Mouse (Mus musculus) stomach, embryonic 16.5 days (tissue): ENCODE data around the gene Smim24. TPM values are rescaled to one million over a fixed set of nuclear protein-coding genes. Genes with fewer than 3 reads are reported as not detected.
A peak's percentile ranks its signal among the peaks of the same experiment; 100 is the strongest.

Experiments
- ATAC-seq: fragments of 200-750 bp; cut with Nextera tagmentation; 2 replicates; pipeline ENCODE4 v1.8.0; 2017; ENCODE audit warnings: moderate number of reproducible peaks, moderate TSS enrichment; ENCODE audit not compliant: insufficient read depth, low FRiP score
- H3K27ac ChIP-seq: fragments of 300-500 bp; sonication (generic); 2 replicates; pipeline ENCODE4 v1.5.1; 2014; ENCODE audit warnings: low read length
- H3K27me3 ChIP-seq: fragments of 300-500 bp; sonication (generic); 2 replicates; pipeline ENCODE4 v1.6.1; 2014; ENCODE audit warnings: low read length, control low read depth, mixed read lengths; ENCODE audit not compliant: control insufficient read depth, insufficient read depth
- H3K36me3 ChIP-seq: fragments of 300-500 bp; sonication (generic); 2 replicates; pipeline ENCODE4 v1.6.1; 2014; ENCODE audit warnings: low read length; ENCODE audit not compliant: control insufficient read depth, insufficient read depth
- H3K4me1 ChIP-seq: fragments of 300-500 bp; sonication (generic); 2 replicates; pipeline ENCODE4 v1.6.1; 2014; ENCODE audit warnings: low read length, control low read depth, mixed read lengths; ENCODE audit not compliant: control insufficient read depth, insufficient read depth
- H3K4me2 ChIP-seq: fragments of 300-500 bp; sonication (generic); 2 replicates; pipeline ENCODE4 v1.6.1; 2014; ENCODE audit warnings: low read depth, low read length, mixed read lengths
- H3K4me3 ChIP-seq: fragments of 300-500 bp; sonication (generic); replicated peaks from 2 replicates; pipeline ENCODE4 v1.5.1; 2014; ENCODE audit warnings: mild to moderate bottlenecking, low read length
- H3K9ac ChIP-seq: fragments of 300-500 bp; sonication (generic); 2 replicates; pipeline ENCODE4 v1.6.1; 2014; ENCODE audit warnings: low read length
- H3K9me3 ChIP-seq: fragments of 300-500 bp; sonication (generic); replicated peaks from 2 replicates; pipeline ENCODE4 v1.6.1; 2016; ENCODE audit warnings: low read length, control low read depth; ENCODE audit not compliant: control insufficient read depth
- WGBS: fragments of 180-500 bp; shearing (Covaris S2); extraction: QIAGEN DNeasy Blood & Tissue Kit; methylation state at CpG from one replicate; pipeline ENCODE4 v1.1.7; 2014; 5-methylcytosine and 5-hydroxymethylcytosine counted together
- polyA plus RNA-seq: library from polyadenylated mRNA; unstranded; fragments of >200 nt; fragmentation: Nextera tagmentation; extraction: Ambion mirVana; gene quantifications from 2 replicates; pipeline ENCODE4 v1.2.1, GENCODE M21; 2015

The Smim24 gene
- polyA plus RNA-seq, 1 experiment from 2014 or later = 61.8 TPM

- no peaks in the 10 kb centered on the region for H3K9me3 ChIP-seq
- no peak overlapping the region for H3K4me3 ChIP-seq
- H3K36me3 ChIP-seq = no peaks in the 10 kb centered on the region; the same call in 1 of the 2 replicates
- H3K4me2 ChIP-seq = no peak overlapping the region
- no peak overlapping the region for H3K27ac ChIP-seq
- WGBS = 74% methylated on average over 4 of the region's 4 CpGs
- peaks cover 43% of the 10 kb centered on the region for H3K4me1 ChIP-seq
- ATAC-seq = no peak
- no peaks in the 10 kb centered on the region for H3K27me3 ChIP-seq
- H3K9ac ChIP-seq = no peak overlapping the region
These were observed 28.4 kb downstream of the Smim24 start for GRCm38 (mm10) chr10:81421041-81421796.

DNA sequence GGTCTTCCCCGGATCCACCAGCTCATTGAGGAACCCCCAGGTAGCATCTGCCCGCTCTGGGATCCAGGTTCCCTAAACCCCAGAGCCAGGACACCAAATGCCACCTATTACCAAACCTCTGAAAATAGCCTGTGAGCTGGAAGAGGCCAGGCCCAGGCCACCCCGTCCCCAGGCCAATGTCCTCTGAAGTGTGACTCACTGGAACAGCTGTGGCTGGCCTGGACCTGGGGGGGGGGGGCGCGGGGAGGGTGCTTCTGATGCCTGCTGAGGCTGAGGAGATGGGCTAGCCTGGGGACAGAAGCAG lies 28.9 kb downstream of the Smim24 start:
- ATAC-seq = no peak
- Histone ChIP-seq H3K36me3 (no peaks in the 10 kb centered on the region; the same call in 1 of the 2 replicates), H3K9ac (no peak overlapping the region), H3K27ac (no peak overlapping the region), H3K27me3 (no peaks in the 10 kb centered on the region), H3K4me1 (peaks cover 37% of the 10 kb centered on the region), H3K4me3 (no peak overlapping the region), H3K4me2 (no peak overlapping the region), H3K9me3 (no peaks in the 10 kb centered on the region)
- WGBS = 65% methylated on average over 5 of the region's 5 CpGs

DNA sequence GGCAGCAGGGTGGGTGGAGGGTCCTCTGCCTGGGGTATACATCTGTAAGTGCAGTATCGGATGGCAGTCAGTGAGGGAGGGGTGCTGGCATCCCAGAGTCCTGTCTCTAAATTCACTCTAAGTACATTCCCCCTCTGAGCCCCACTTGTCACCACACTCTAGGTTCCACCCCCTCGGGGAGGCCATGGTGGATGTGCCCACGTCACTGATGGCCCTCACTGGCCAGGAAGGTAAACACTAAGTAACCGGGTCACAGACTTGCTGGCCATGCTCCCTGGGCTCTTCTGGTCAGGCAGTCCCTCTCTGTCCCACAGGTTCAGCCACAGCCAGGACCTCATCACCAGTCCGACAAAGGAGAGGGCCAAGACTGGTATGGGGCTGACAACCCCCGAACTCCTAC lies 29.3 kb downstream of the Smim24 start:
- peaks cover 34% of the 10 kb centered on the region for H3K4me1 ChIP-seq

GRCm38 (mm10) chr10:81422661-81423217 lies 29.9 kb downstream of the Smim24 start:
- ATAC-seq = no peak
- no peak overlapping the region for H3K27ac ChIP-seq
- peaks cover 32% of the 10 kb centered on the region for H3K4me1 ChIP-seq
- no peaks in the 10 kb centered on the region; the same call in 1 of the 2 replicates for H3K36me3 ChIP-seq
- no peaks in the 10 kb centered on the region for H3K27me3 ChIP-seq
- H3K4me3 ChIP-seq = no peak overlapping the region
- WGBS = 72% methylated on average over 3 of the region's 3 CpGs
- H3K4me2 ChIP-seq = no peak overlapping the region
- H3K9ac ChIP-seq = no peak overlapping the region
- H3K9me3 ChIP-seq = no peaks in the 10 kb centered on the region

More for the DNA sequence above, 29.3 kb downstream of the Smim24 start:
- Histone ChIP-seq H3K9me3 (no peaks in the 10 kb centered on the region), H3K4me3 (no peak overlapping the region), H3K27ac (no peak overlapping the region), H3K27me3 (no peaks in the 10 kb centered on the region), H3K4me2 (no peak overlapping the region), H3K36me3 (no peaks in the 10 kb centered on the region; the same call in 1 of the 2 replicates), H3K9ac (no peak overlapping the region; the same call in 1 of the 2 replicates)
- no peak for ATAC-seq
- 70% methylated on average over 6 of the region's 6 CpGs for WGBS

GRCm38 (mm10) chr10:81423476-81424245 lies 30.8 kb downstream of the Smim24 start:
- no peaks in the 10 kb centered on the region; the same call in 1 of the 2 replicates for H3K36me3 ChIP-seq
- H3K9me3 ChIP-seq = no peaks in the 10 kb centered on the region
- peak overlapping the region; percentile 72 for H3K4me3 ChIP-seq
- H3K27me3 ChIP-seq = no peaks in the 10 kb centered on the region
- 65% methylated on average over 4 of the region's 4 CpGs for WGBS
- peaks cover 32% of the 10 kb centered on the region for H3K4me1 ChIP-seq
- H3K4me2 ChIP-seq = peak overlapping the region; percentile 81
- H3K27ac ChIP-seq = peak overlapping the region; percentile 68; the same call in 1 of the 2 replicates
- ATAC-seq = no peak
- H3K9ac ChIP-seq = peak overlapping the region; percentile 86

DNA sequence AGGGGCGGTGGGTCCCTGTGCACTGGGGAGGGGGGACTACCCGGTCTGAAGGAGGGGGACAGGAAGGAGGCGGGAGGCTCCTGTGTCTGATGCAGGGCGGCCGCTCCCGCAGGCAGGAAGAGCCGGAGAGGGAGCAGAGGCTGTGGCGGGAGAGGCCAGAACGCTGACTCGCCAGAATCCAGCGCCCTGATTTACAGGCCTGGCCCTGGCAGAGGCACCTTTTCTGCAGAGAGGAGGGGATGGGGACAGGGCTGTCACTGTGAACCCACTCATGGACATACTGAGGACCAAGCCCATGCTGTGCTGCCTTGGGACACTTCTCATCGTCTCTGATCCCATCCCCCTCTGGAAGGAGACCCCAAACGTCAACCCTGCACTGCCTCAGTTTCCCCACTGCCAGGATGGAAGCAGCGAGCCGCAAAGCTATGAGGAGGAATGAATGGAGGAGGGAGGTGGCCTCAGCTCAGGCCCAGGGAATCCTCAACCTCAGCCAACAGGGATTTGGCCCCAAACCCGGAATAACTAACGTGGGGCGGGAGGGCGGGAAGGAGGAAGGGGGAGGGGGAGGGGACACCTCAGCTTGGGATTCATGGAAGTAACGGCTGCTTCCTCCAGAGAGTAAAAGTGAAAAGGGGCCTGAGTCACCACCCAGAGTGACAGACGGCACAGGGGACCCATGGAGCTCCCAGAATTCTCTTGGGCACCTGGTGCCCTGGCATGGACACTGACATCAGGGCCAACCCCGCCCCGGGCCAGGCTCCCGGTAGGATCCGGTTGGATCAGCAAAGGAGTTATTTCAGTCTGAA lies 31.6 kb downstream of the Smim24 start:
- Histone ChIP-seq H3K4me1 (peaks cover 29% of the 10 kb centered on the region), H3K4me2 (peak overlapping the region; percentile 81), H3K36me3 (no peaks in the 10 kb centered on the region; the same call in 1 of the 2 replicates), H3K27ac (peak overlapping the region; percentile 68), H3K9ac (peak overlapping the region; percentile 86), H3K9me3 (no peaks in the 10 kb centered on the region), H3K27me3 (no peaks in the 10 kb centered on the region), H3K4me3 (peak overlapping the region; percentile 72)
- 7% methylated on average over 25 of the region's 25 CpGs for WGBS
- peak; percentile 18; the same call in 1 of the 2 replicates for ATAC-seq

- Histone ChIP-seq H3K36me3 (no peaks in the 10 kb centered on the region), H3K4me1 (peaks cover 32% of the 10 kb centered on the region), H3K4me3 (peak overlapping the region; percentile 72), H3K27ac (peak overlapping the region; percentile 68), H3K4me2 (peak overlapping the region; percentile 81), H3K9me3 (no peaks in the 10 kb centered on the region), H3K9ac (peak overlapping the region; percentile 86), H3K27me3 (no peaks in the 10 kb centered on the region)
- ATAC-seq = no peak
- WGBS = 44% methylated on average over 10 of the region's 10 CpGs
These were observed 32.5 kb downstream of the Smim24 start for GRCm38 (mm10) chr10:81425236-81425850.

DNA sequence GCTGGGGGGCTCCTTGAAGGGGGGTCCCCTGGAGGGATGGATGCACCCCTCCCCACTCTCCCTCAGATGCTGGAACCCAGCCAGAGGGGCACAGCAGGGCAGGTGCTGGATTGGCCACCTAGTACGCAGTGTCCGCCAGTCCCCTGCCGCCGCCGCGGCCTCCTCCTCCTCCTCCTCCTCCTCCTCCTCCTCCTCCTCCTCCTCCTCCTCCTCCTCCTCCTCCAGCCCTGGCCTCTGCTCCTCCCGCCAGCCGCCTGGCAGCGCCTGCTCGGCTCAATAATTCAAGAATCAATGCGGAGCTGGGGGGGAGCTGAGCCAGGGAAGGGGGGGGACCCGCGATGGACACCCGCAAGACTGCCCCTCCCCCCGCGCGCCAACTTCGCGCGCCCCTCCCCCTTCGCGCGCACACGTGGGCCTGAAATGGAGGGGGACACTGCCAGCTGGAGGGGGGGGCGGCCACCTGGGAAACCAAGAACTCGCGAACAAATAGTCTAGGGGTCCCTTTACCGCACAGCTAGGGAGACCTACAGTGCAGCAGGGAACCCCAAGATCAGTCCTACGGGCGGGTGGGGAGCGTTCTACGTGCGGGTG lies 33.3 kb downstream of the Smim24 start:
- H3K27me3 ChIP-seq = no peaks in the 10 kb centered on the region
- H3K4me1 ChIP-seq = peaks cover 33% of the 10 kb centered on the region
- H3K9ac ChIP-seq = peak overlapping the region; percentile 86
- no peak for ATAC-seq
- H3K4me2 ChIP-seq = peak overlapping the region; percentile 81
- WGBS = 2% methylated on average over 21 of the region's 33 CpGs
- H3K27ac ChIP-seq = peak overlapping the region; percentile 68
- no peaks in the 10 kb centered on the region for H3K9me3 ChIP-seq
- H3K4me3 ChIP-seq = peak overlapping the region; percentile 72
- no peaks in the 10 kb centered on the region for H3K36me3 ChIP-seq
